Mouse (Mus musculus) kidney, postnatal 14 days (tissue): ENCODE measurements at regions not wholly inside any gene's neighbourhood (a gene's known extent, or its start where the extent isn't known, plus 50 kb on each side); places are given as distances from the start of the nearest gene placed in this dataset.
A peak's percentile ranks its signal among the peaks of the same experiment; 100 is the strongest.

Source experiments
- DNase-seq: peaks from one replicate; pipeline ENCODE4 v3.0.0; 2022; ENCODE audit warnings: mixed read lengths

- no peak for DNase-seq
Observed at GRCm38 (mm10) chr9:112608932-112609331, 373.2 kb upstream of the Arpp21 start.

- no peak for DNase-seq
Observed at GRCm38 (mm10) chr9:112607221-112607620, 371.5 kb upstream of the Arpp21 start.

GRCm38 (mm10) chr9:112595731-112596130, 360.0 kb upstream of the Arpp21 start:
- no peak for DNase-seq

- DNase-seq: no peak
Observed at GRCm38 (mm10) chr9:112590241-112590640, 354.5 kb upstream of the Arpp21 start.

- no peak for DNase-seq
Observed at GRCm38 (mm10) chr9:112573316-112573715, 337.6 kb upstream of the Arpp21 start.

- peak; percentile 1 for DNase-seq
Observed at GRCm38 (mm10) chr9:112561348-112561747, 325.6 kb upstream of the Arpp21 start.

GRCm38 (mm10) chr9:112560226-112560625, 324.5 kb upstream of the Arpp21 start:
- DNase-seq: no peak

- DNase-seq: no peak
Observed at GRCm38 (mm10) chr9:112537924-112538323, 302.2 kb upstream of the Arpp21 start.

GRCm38 (mm10) chr9:112525377-112525776, 289.6 kb upstream of the Arpp21 start:
- no peak for DNase-seq

- no peak for DNase-seq
Observed at GRCm38 (mm10) chr9:112523251-112523650, 287.5 kb upstream of the Arpp21 start.

GRCm38 (mm10) chr9:112510716-112511115, 275.0 kb upstream of the Arpp21 start:
- no peak for DNase-seq

- no peak for DNase-seq
Observed at GRCm38 (mm10) chr9:112506871-112507270, 271.1 kb upstream of the Arpp21 start.

GRCm38 (mm10) chr9:112498676-112499075, 262.9 kb upstream of the Arpp21 start:
- DNase-seq: no peak

GRCm38 (mm10) chr9:112495930-112496527, 260.3 kb upstream of the Arpp21 start:
- no peak for DNase-seq

- DNase-seq: no peak
Observed at GRCm38 (mm10) chr9:112490963-112491362, 255.2 kb upstream of the Arpp21 start.

- DNase-seq: no peak
Observed at GRCm38 (mm10) chr9:112476644-112477043, 240.9 kb upstream of the Arpp21 start.

- DNase-seq: no peak
Observed at GRCm38 (mm10) chr9:112457594-112457993, 221.9 kb upstream of the Arpp21 start.

GRCm38 (mm10) chr9:112454706-112455105, 219.0 kb upstream of the Arpp21 start:
- peak; percentile 47 for DNase-seq

GRCm38 (mm10) chr9:112447515-112447914, 211.8 kb upstream of the Arpp21 start:
- DNase-seq: no peak

GRCm38 (mm10) chr9:112446981-112447380, 211.2 kb upstream of the Arpp21 start:
- DNase-seq: no peak

- no peak for DNase-seq
Observed at GRCm38 (mm10) chr9:112446027-112446352, 210.3 kb upstream of the Arpp21 start.

- DNase-seq: no peak
Observed at GRCm38 (mm10) chr9:112445230-112446026, 209.7 kb upstream of the Arpp21 start.

GRCm38 (mm10) chr9:112444220-112444619, 208.5 kb upstream of the Arpp21 start:
- DNase-seq: no peak

- DNase-seq: no peak
Observed at GRCm38 (mm10) chr9:112436094-112436493, 200.4 kb upstream of the Arpp21 start.
